Comparison of ENCODE assay signal across 8 mouse cellular contexts in genomic region chr19:60417611-60418010, GRCm38 (mm10). TPM values are rescaled to one million over a fixed set of nuclear protein-coding genes. Genes with fewer than 3 reads are reported as not detected.
DNase-seq lines count a peak whose midpoint lies in the region; ATAC-seq and TF ChIP-seq lines count a peak whose summit lies in the region.

No protein-coding gene starts in this region.

- no CpG with 5 or more reads among the region's 1 CpGs for WGBS in kidney, embryonic 16.5 days
- 59% methylated on average over 1 of the region's 1 CpGs for WGBS in liver, embryonic 14.5 days (ENCODE audit: insufficient replicate concordance)

- no peak overlapping the region for H3K4me2 ChIP-seq in kidney, embryonic 16.5 days (replicated peaks; ENCODE audit: low read depth, low read length)
- no peak overlapping the region for H3K4me2 ChIP-seq in liver, embryonic 14.5 days (ENCODE audit: low read depth)

- no peak overlapping the region for H3K9ac ChIP-seq in kidney, embryonic 16.5 days (replicated peaks; ENCODE audit: low read length)
- no peak overlapping the region for H3K9ac ChIP-seq in liver, embryonic 14.5 days (replicated peaks)

- no peaks in the 10 kb centered on the region for H3K9me3 ChIP-seq in kidney, embryonic 16.5 days (ENCODE audit: low read length)
- no peaks in the 10 kb centered on the region for H3K9me3 ChIP-seq in liver, embryonic 14.5 days (ENCODE audit: control insufficient read depth, low read length)

- TF ChIP-seq EP300 in liver, embryonic 14.5 days (IDR thresholded peaks at IDR 0.05; ENCODE audit: low read depth) = no peak

- peak; percentile 74 for TF ChIP-seq CTCF in liver, embryonic 14.5 days (IDR thresholded peaks at IDR 0.05; ENCODE audit: low read depth)

- H3K27me3 ChIP-seq in kidney, embryonic 16.5 days (ENCODE audit: insufficient read depth, low read length) = no peaks in the 10 kb centered on the region
- no peaks in the 10 kb centered on the region for H3K27me3 ChIP-seq in liver, embryonic 14.5 days (ENCODE audit: control insufficient read depth, insufficient read depth, low read length)

- ATAC-seq in kidney, embryonic 16.5 days (ENCODE audit: low FRiP score, low TSS enrichment) = no peak
- 0 out of 2 replicates have a peak, but pooled peaks have one; percentile 43 for ATAC-seq in liver, embryonic 14.5 days (ENCODE audit: insufficient read depth)
- ATAC-seq in erythroblast, adult 5-6 weeks (replicated peaks; ENCODE audit: low FRiP score, poor library complexity, severe bottlenecking) = no peak
- ATAC-seq in inflammation-experienced regulatory T-cells, adult 6 months = no peak

- no peaks in the 10 kb centered on the region for H3K4me1 ChIP-seq in kidney, embryonic 16.5 days (ENCODE audit: insufficient read depth, low read length)
- H3K4me1 ChIP-seq in liver, embryonic 14.5 days (replicated peaks; ENCODE audit: control insufficient read depth in 2 of 2, insufficient read depth in 2 of 2, low read length in 1 of 2) = no peaks in the 10 kb centered on the region

- DNase-seq in kidney, postnatal 10 days = peak; percentile 45
- peak; percentile 55 for DNase-seq in NIH3T3 (ENCODE audit: low read depth)
- peak; percentile 2 for DNase-seq in fibroblast of lung, adult 2 months (ENCODE audit: low read depth)
- no peak for DNase-seq in liver, embryonic 14.5 days (ENCODE audit: low read depth in 3 of 3, low spot score in 3 of 3)
- no peak for DNase-seq in adrenal gland, adult 18-20 months (ENCODE audit: low spot score in 2 of 2)

- no peak overlapping the region for H3K4me3 ChIP-seq in kidney, embryonic 16.5 days (ENCODE audit: low read length)
- H3K4me3 ChIP-seq in liver, embryonic 14.5 days (ENCODE audit: insufficient read depth in 1 of 2, low read depth in 2 of 2, low read length in 2 of 2) = no peak overlapping the region

- no peaks in the 10 kb centered on the region for H3K36me3 ChIP-seq in kidney, embryonic 16.5 days (ENCODE audit: insufficient read depth, low read length)
- H3K36me3 ChIP-seq in liver, embryonic 14.5 days (replicated peaks; ENCODE audit: control insufficient read depth, insufficient read depth, low read depth) = no peaks in the 10 kb centered on the region

- H3K27ac ChIP-seq in kidney, embryonic 16.5 days (ENCODE audit: low read length) = no peak overlapping the region
- H3K27ac ChIP-seq in liver, embryonic 14.5 days = no peak overlapping the region

RNA-seq across cellular contexts. Expression of gene Prlhr, which starts 50.5 kb away (rescaled TPM):
- not detected in 2 replicates for polyA plus RNA-seq in kidney, embryonic 16.5 days (2015; fragmentation: Nextera tagmentation; extraction: Ambion mirVana)
- polyA plus RNA-seq in liver, embryonic 14.5 days (2012; rRNA removed) = not detected in 2 replicates
- polyA plus RNA-seq in liver, embryonic 14.5 days (2014; fragmentation: Nextera tagmentation; extraction: Ambion mirVana) = not detected in 2 replicates
- total RNA-seq in erythroblast, adult 5-6 weeks (2015; ENCODE audit: low replicate concordance) = not detected in 2 replicates
- total RNA-seq in erythroblast, adult 5-6 weeks (2017; ENCODE audit: low replicate concordance) = not detected in 2 replicates
- polyA plus RNA-seq in inflammation-experienced regulatory T-cells, adult 6 months (2017; shearing (Covaris generic)) = not detected
- under 1 TPM; 0.80 to 0.96 TPM for total RNA-seq in adrenal gland, adult 18-20 months (2021)

Comparison
In these comparisons a context has a peak if more than half of its experiments do, and no peak if none do; other contexts are left out.
1. DNase-seq: peak in kidney, postnatal 10 days (single experiment), NIH3T3 (single experiment) and fibroblast of lung, adult 2 months (single experiment); none in liver, embryonic 14.5 days (0 of 3) and adrenal gland, adult 18-20 months (0 of 2).